Mouse (Mus musculus): ENCODE results near the gene Nlrp10. TPM values are rescaled to one million over a fixed set of nuclear protein-coding genes. Genes with fewer than 3 reads are reported as not detected.

The Nlrp10 gene
- polyA plus RNA-seq, 1 experiment, result 0.82 TPM

DNA sequence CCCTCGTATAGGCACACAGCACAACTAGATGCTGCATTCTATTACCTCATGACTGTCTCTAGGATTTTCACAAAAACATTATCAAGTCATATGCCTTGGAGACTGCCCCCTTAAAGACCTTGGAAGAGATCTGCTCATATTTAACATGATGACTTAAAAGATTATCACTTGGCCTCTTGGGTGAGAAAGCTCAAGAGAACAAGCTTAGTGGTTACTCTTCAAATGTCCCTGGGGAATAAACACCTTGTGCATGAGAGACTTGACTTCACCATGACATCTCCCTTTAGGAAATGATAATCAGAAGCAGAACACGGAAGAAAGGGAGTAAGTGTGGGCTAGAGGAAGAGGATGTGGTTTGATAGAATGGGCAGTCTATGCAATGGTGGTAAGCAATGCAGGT, 57.7 kb downstream of the Nlrp10 start, which contains the start of gene Olfr517:
Gene Olfr517 (minus strand): TSS at position 101 of the 400 bp plus-strand sequence.
- DNase-seq, result no peak
- 59% methylated on average over 2 of the region's 2 CpGs for WGBS
- TF ChIP-seq POLR2A (IDR thresholded peaks at IDR 0.05; ENCODE audit: borderline replicate concordance, insufficient read depth, low read length), result no peak
- no peak for TF ChIP-seq CTCF (IDR thresholded peaks at IDR 0.05; ENCODE audit: borderline replicate concordance, insufficient read depth, low read depth, low read length)
- no peaks in the 10 kb centered on the region for H3K27me3 ChIP-seq (ENCODE audit: control insufficient read depth, insufficient read depth, low read length)
- no peak within 1 kb of the TSS for H3K27ac ChIP-seq (ENCODE audit: insufficient read depth, low read length)
- no peak within 1 kb of the TSS for H3K4me3 ChIP-seq (replicated peaks; ENCODE audit: insufficient read depth, low read depth, low read length)
- H3K4me1 ChIP-seq (ENCODE audit: control insufficient read depth, insufficient read depth, low read length), result no peaks in the 10 kb centered on the region

Other genes with a start within 250 kb of the Nlrp10 start
- gene Olfr512, start 216.9 kb downstream of the Nlrp10 start, polyA plus RNA-seq (2012; rRNA removed), result not detected in 2 replicates
- gene Olfr513, start 179.2 kb downstream of the Nlrp10 start, polyA plus RNA-seq (2012; rRNA removed), result not detected in 2 replicates
- not detected in 2 replicates for gene Olfr514, start 104.2 kb downstream of the Nlrp10 start, polyA plus RNA-seq (2012; rRNA removed)
- not detected in 2 replicates for gene Olfr516, start 79.6 kb downstream of the Nlrp10 start, polyA plus RNA-seq (2012; rRNA removed)
- gene Olfr517, start 57.8 kb downstream of the Nlrp10 start, polyA plus RNA-seq (2012; rRNA removed), result not detected in 2 replicates
- not detected in 2 replicates for gene Olfr518, start 45.2 kb downstream of the Nlrp10 start, polyA plus RNA-seq (2012; rRNA removed)
- not detected in 2 replicates for gene Olfr519, start 35.8 kb downstream of the Nlrp10 start, polyA plus RNA-seq (2012; rRNA removed)
- 92.2 and 96.9 TPM in 2 replicates for gene Eif3f, start 4.2 kb upstream of the Nlrp10 start, polyA plus RNA-seq (2012; rRNA removed)
- 75.4 and 79.6 TPM in 2 replicates for gene Tub, start 20.2 kb upstream of the Nlrp10 start, polyA plus RNA-seq (2012; rRNA removed)
- gene Ric3, start 153.2 kb upstream of the Nlrp10 start, polyA plus RNA-seq (2012; rRNA removed), result 61.6 and 66.0 TPM in 2 replicates
- 27.3 and 31.6 TPM in 2 replicates for gene Lmo1, start 245.0 kb upstream of the Nlrp10 start, polyA plus RNA-seq (2012; rRNA removed)